Mouse (Mus musculus) small intestine, adult 2 months (tissue): ENCODE measurements around the gene Csdc2.

Source experiments
- CTCF ChIP-seq: fragments of 200-500 bp; IDR thresholded peaks from 2 replicates; pipeline ENCODE4 v1.5.1; 2012; ENCODE audit warnings: low read depth, mild to moderate bottlenecking, control low read depth, inconsistent platforms, low read length, moderate library complexity, mixed read lengths; ENCODE audit not compliant: insufficient replicate concordance, insufficient read length; ENCODE audit errors: extremely low read depth
- POLR2A ChIP-seq: fragments of 200-500 bp; IDR thresholded peaks from 2 replicates; pipeline ENCODE4 v1.6.1; 2012; ENCODE audit warnings: low read depth, mild to moderate bottlenecking, control low read depth, inconsistent platforms, low read length, moderate library complexity

DNA sequence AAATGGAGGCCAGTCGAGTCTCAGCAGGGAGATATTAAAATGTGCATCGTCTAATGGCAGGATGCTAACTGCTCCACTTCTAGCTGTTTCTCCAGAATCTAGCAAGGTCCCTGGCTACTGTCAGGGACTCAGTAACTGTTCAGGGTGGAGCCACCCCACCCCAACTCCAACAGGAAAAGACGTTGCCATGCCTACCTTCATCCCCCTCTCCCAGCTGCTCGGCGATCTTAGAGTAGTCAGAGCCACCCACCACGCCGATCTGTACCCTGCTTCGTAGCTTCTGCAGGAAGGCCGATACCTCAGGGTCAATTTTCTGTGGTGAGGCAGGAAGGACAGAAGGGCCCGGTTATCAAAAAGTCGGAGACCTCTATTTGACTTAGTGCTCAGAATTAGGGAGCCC, 21.0 kb downstream of the Csdc2 start:
- TF ChIP-seq CTCF (no peak), POLR2A (no peak)
